Mouse (Mus musculus) limb, embryonic 10.5 days (tissue): ENCODE results near the gene Cpne5. TPM values are rescaled to one million over a fixed set of nuclear protein-coding genes. Genes with fewer than 3 reads are reported as not detected.

Experiments used
- DNase-seq: peaks from one replicate; pipeline ENCODE4 v3.0.0-alpha.2; 2017; ENCODE audit warnings: low spot score
- H3K27ac ChIP-seq: fragments of 300-500 bp; sonication (generic); 2 replicates; pipeline ENCODE4 v1.5.1; 2016; ENCODE audit warnings: mild to moderate bottlenecking
- H3K27me3 ChIP-seq: fragments of 300-500 bp; sonication (generic); 2 replicates; pipeline ENCODE4 v1.6.1; 2016; ENCODE audit warnings: low read depth, mild to moderate bottlenecking; ENCODE audit not compliant: poor library complexity, severe bottlenecking
- H3K36me3 ChIP-seq: fragments of 300-500 bp; sonication (generic); 2 replicates; pipeline ENCODE4 v1.6.1; 2016; ENCODE audit warnings: mild to moderate bottlenecking, moderate library complexity
- H3K4me1 ChIP-seq: fragments of 300-500 bp; sonication (generic); 2 replicates; pipeline ENCODE4 v1.6.1; 2016
- H3K4me3 ChIP-seq: fragments of 300-500 bp; sonication (generic); 2 replicates; pipeline ENCODE4 v1.5.1; 2016; ENCODE audit warnings: mild to moderate bottlenecking, moderate library complexity
- H3K9me3 ChIP-seq: fragments of 300-500 bp; sonication (generic); replicated peaks from 2 replicates; pipeline ENCODE4 v1.6.1; 2016; ENCODE audit warnings: mild to moderate bottlenecking
- WGBS: fragments of 180-500 bp; shearing (Covaris S2); methylation state at CpG from one replicate; pipeline ENCODE4 v1.1.7; 2016; 5-methylcytosine and 5-hydroxymethylcytosine counted together
- polyA plus RNA-seq: library from polyadenylated mRNA; unstranded; fragments of >200 nt; fragmentation: Nextera tagmentation; extraction: Ambion mirVana; gene quantifications from 2 replicates; pipeline ENCODE4 v1.2.1, GENCODE M21; 2016

Gene Cpne5
- polyA plus RNA-seq, 1 experiment from 2014 or later = 2.0 TPM

DNA sequence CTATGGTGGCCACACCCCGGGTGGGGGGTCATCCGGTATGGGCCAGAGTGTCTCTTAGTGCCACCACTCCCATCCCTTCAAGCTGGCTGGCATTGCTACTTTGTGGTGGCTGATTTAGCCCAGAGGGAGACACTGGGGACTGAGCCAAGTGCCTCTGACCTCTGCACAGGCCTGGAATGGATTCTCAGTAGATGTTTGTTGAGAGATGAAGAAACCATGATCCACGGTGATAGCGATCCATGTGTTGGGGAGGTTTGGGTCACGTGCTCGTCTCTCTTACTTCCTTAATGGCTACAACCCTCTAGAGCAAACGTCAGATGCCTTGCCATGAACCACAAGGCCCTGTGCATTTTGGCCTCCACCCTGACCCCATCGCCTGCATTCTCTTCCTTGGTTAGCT is 81.1 kb downstream of the Cpne5 start:
- Histone ChIP-seq H3K27ac (no peak overlapping the region), H3K27me3 (no peaks in the 10 kb centered on the region), H3K9me3 (peaks cover 3% of the 10 kb centered on the region; the same call in 1 of the 2 replicates), H3K36me3 (no peaks in the 10 kb centered on the region), H3K4me1 (no peaks in the 10 kb centered on the region), H3K4me3 (no peak overlapping the region)
- 89% methylated on average over 8 of the region's 8 CpGs for WGBS
- no peak for DNase-seq

DNA sequence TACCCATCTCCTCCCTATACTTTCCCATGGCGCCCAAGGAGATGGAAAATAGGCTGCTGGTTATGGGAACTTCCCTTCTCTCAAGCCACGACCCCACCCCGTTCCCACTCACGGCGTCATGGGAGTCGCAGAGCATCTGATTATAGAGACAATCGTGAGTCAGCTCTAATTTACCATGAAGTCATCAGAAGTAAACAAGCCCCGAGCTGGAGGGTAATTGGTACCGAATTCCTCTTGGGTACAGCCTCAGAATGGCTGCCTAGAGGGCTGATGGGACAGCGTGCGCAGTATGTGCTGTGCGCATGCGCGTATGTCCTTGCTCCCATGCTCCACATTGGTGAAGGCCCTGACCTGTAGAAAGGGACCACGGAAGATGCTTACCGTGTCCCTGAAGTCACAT is 81.6 kb downstream of the Cpne5 start:
- Histone ChIP-seq H3K27ac (no peak overlapping the region), H3K27me3 (no peaks in the 10 kb centered on the region), H3K4me3 (no peak overlapping the region), H3K9me3 (no peaks in the 10 kb centered on the region; the same call in 1 of the 2 replicates), H3K36me3 (no peaks in the 10 kb centered on the region), H3K4me1 (no peaks in the 10 kb centered on the region)
- WGBS = 89% methylated on average over 16 of the region's 16 CpGs
- no peak for DNase-seq

GRCm38 (mm10) chr17:29155355-29156135 is 82.4 kb downstream of the Cpne5 start:
- Histone ChIP-seq H3K9me3 (no peaks in the 10 kb centered on the region), H3K4me3 (no peak overlapping the region), H3K4me1 (no peaks in the 10 kb centered on the region), H3K27ac (no peak overlapping the region), H3K27me3 (no peaks in the 10 kb centered on the region), H3K36me3 (no peaks in the 10 kb centered on the region)
- WGBS = 84% methylated on average over 12 of the region's 12 CpGs
- DNase-seq = no peak

GRCm38 (mm10) chr17:29154247-29154646 is 83.7 kb downstream of the Cpne5 start:
- DNase-seq = no peak
- no peak overlapping the region for H3K27ac ChIP-seq
- 88% methylated on average over 13 of the region's 13 CpGs for WGBS
- no peaks in the 10 kb centered on the region for H3K9me3 ChIP-seq
- no peak overlapping the region for H3K4me3 ChIP-seq
- no peaks in the 10 kb centered on the region for H3K36me3 ChIP-seq
- H3K4me1 ChIP-seq = no peaks in the 10 kb centered on the region
- H3K27me3 ChIP-seq = no peaks in the 10 kb centered on the region

GRCm38 (mm10) chr17:29152547-29152946 is 85.4 kb downstream of the Cpne5 start:
- no peaks in the 10 kb centered on the region for H3K27me3 ChIP-seq
- H3K4me3 ChIP-seq = no peak overlapping the region
- H3K4me1 ChIP-seq = no peaks in the 10 kb centered on the region
- no peak overlapping the region for H3K27ac ChIP-seq
- no peaks in the 10 kb centered on the region for H3K9me3 ChIP-seq
- 75% methylated on average over 5 of the region's 5 CpGs for WGBS
- no peak for DNase-seq
- H3K36me3 ChIP-seq = no peaks in the 10 kb centered on the region

DNA sequence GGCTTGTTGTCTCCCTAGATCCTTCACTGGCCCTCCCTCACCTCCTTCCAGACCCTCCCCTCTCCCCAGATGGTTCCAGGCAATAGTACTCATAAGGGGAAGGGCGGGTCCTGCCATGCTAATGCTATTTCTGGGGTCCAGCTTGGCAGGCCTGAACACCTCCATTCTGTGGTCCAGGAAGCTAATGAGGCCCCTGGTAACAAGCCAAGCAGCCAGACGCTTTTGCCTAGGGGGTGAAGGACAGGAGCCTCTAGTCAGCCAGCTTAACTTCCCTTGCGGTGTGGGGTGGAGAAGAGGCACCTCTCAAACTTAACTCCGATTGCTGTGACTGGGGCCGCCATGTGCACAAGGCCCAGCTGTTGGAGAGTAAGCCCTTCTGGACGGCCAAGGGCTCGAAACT is 88.2 kb downstream of the Cpne5 start:
- 75% methylated on average over 7 of the region's 7 CpGs for WGBS
- no peak for DNase-seq
- Histone ChIP-seq H3K4me1 (no peaks in the 10 kb centered on the region), H3K4me3 (no peak overlapping the region), H3K27ac (no peak overlapping the region), H3K36me3 (no peaks in the 10 kb centered on the region), H3K9me3 (no peaks in the 10 kb centered on the region; the same call in 1 of the 2 replicates), H3K27me3 (no peaks in the 10 kb centered on the region)

DNA sequence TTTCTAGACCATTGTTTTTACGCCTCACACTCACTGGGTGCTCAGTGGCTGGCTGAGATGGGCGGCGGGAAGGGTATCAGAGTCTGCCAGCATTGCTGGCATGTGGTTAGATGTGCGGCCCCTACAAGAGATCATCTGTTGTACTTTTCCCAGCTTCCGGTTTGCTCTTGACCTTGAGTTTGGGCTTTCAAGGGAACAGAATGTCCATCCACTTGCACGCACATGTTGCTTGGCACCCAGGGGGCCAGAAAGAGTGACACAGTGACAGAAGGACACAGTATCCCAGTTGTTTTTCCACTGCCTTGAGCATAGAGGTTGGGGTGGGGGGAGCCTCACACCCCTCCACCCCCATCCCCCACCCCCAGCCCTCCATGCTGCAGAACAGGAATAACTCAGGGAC is 90.2 kb downstream of the Cpne5 start:
- Histone ChIP-seq H3K4me3 (no peak overlapping the region), H3K36me3 (no peaks in the 10 kb centered on the region), H3K9me3 (no peaks in the 10 kb centered on the region; the same call in 1 of the 2 replicates), H3K27me3 (no peaks in the 10 kb centered on the region), H3K4me1 (peaks cover 6% of the 10 kb centered on the region), H3K27ac (no peak overlapping the region)
- 91% methylated on average over 6 of the region's 6 CpGs for WGBS
- no peak for DNase-seq

- no peaks in the 10 kb centered on the region for H3K36me3 ChIP-seq
- H3K27ac ChIP-seq = no peak overlapping the region
- no peaks in the 10 kb centered on the region; the same call in 1 of the 2 replicates for H3K9me3 ChIP-seq
- 84% methylated on average over 14 of the region's 14 CpGs for WGBS
- H3K27me3 ChIP-seq = no peaks in the 10 kb centered on the region
- H3K4me3 ChIP-seq = no peak overlapping the region
- peaks cover 6% of the 10 kb centered on the region for H3K4me1 ChIP-seq
- no peak for DNase-seq
These were observed 90.7 kb downstream of the Cpne5 start for GRCm38 (mm10) chr17:29147273-29147672.

DNA sequence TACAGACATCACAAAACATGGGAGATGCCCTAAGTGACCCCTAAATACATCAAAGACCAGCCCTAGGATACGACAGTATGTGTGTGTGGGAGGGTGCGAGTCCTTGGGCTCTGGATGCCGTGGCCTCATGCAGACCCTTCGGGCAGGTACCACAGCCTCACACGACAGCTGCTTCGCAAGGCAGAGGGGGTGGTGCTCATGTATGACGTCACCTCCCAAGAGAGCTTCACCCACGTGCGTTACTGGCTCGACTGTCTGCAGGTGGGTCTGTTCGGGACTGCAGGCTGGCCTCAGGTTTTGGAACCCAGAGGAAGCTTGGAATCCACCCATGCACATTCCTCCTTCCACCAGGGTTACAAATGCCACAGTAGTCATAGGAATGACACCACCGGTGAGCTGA is 92.9 kb downstream of the Cpne5 start:
- H3K36me3 ChIP-seq = no peaks in the 10 kb centered on the region
- 93% methylated on average over 12 of the region's 12 CpGs for WGBS
- H3K27ac ChIP-seq = no peak overlapping the region

DNA sequence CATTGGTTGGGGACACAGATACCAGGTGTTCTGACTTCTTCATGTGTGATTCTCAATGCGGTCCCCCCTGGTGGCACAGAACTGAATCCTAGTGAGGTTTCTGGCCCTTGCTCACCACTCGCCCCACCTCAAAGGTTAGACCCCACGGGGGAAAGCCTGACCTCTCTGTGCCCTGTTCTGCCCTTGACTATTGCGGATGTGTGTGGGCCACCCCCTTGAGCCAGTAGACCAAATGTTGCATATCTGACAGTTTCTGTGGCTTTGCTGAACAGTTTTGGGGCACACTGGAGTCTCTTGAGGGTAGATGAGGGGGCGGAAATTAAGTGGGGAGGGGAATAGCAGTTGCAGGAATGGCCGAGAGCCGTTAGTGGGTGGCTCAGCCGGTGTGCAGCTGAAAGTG is 94.7 kb downstream of the Cpne5 start:
- no peaks in the 10 kb centered on the region for H3K36me3 ChIP-seq
- no peaks in the 10 kb centered on the region; the same call in 1 of the 2 replicates for H3K9me3 ChIP-seq
- H3K27ac ChIP-seq = no peak overlapping the region
- no peak overlapping the region for H3K4me3 ChIP-seq
- H3K4me1 ChIP-seq = peaks cover 12% of the 10 kb centered on the region
- H3K27me3 ChIP-seq = no peaks in the 10 kb centered on the region
- WGBS = 82% methylated on average over 8 of the region's 8 CpGs
- no peak for DNase-seq

More for the DNA sequence above, 92.9 kb downstream of the Cpne5 start:
- Histone ChIP-seq H3K4me3 (no peak overlapping the region), H3K27me3 (no peaks in the 10 kb centered on the region), H3K4me1 (peaks cover 11% of the 10 kb centered on the region), H3K9me3 (no peaks in the 10 kb centered on the region; the same call in 1 of the 2 replicates)
- no peak for DNase-seq

- DNase-seq = no peak
- WGBS = 88% methylated on average over 3 of the region's 3 CpGs
- Histone ChIP-seq H3K27ac (no peak overlapping the region), H3K27me3 (no peaks in the 10 kb centered on the region), H3K9me3 (no peaks in the 10 kb centered on the region; the same call in 1 of the 2 replicates), H3K4me3 (no peak overlapping the region), H3K36me3 (no peaks in the 10 kb centered on the region), H3K4me1 (peaks cover 12% of the 10 kb centered on the region)
These were observed 96.4 kb downstream of the Cpne5 start for GRCm38 (mm10) chr17:29141577-29141976.

GRCm38 (mm10) chr17:29137906-29138305 is 100.1 kb downstream of the Cpne5 start:
- peaks cover 30% of the 10 kb centered on the region for H3K4me1 ChIP-seq
- no peak overlapping the region for H3K27ac ChIP-seq
- 83% methylated on average over 7 of the region's 7 CpGs for WGBS
- no peaks in the 10 kb centered on the region for H3K9me3 ChIP-seq
- no peak for DNase-seq
- H3K4me3 ChIP-seq = no peak overlapping the region
- H3K27me3 ChIP-seq = no peaks in the 10 kb centered on the region
- H3K36me3 ChIP-seq = no peaks in the 10 kb centered on the region

GRCm38 (mm10) chr17:29136236-29136635 is 101.7 kb downstream of the Cpne5 start:
- Histone ChIP-seq H3K36me3 (no peaks in the 10 kb centered on the region), H3K27ac (no peak overlapping the region), H3K4me1 (peaks cover 30% of the 10 kb centered on the region), H3K9me3 (no peaks in the 10 kb centered on the region), H3K4me3 (no peak overlapping the region), H3K27me3 (no peaks in the 10 kb centered on the region)
- WGBS = 64% methylated on average over 6 of the region's 6 CpGs
- DNase-seq = no peak
